Mouse (Mus musculus): ENCODE data around the gene Gphb5.

Gphb5 gene

GRCm38 (mm10) chr12:75412964-75413363 lies 3.6 kb downstream of the Gphb5 start:
- in situ Hi-C loops (cut with MboI; ENCODE audit: low pct_unique_long_range_greater_than_20kb in 1 of 2, low sequenced_read_pairs in 2 of 2, unreplicated experiment in 1 of 2): no loop called here

GRCm38 (mm10) chr12:75397077-75397476 lies 19.5 kb downstream of the Gphb5 start:
- in situ Hi-C loops (cut with MboI; ENCODE audit: low pct_unique_long_range_greater_than_20kb in 1 of 2, low sequenced_read_pairs in 2 of 2, unreplicated experiment in 1 of 2): loop anchor here in 1 of 2 experiments (25.0 kb wide), 1 partner anchor 1060 kb away; no protein-coding TSS in a partner anchor

- in situ Hi-C loops (cut with MboI; ENCODE audit: low pct_unique_long_range_greater_than_20kb in 1 of 2, low sequenced_read_pairs in 2 of 2, unreplicated experiment in 1 of 2): loop anchor here in 1 of 2 experiments (25.0 kb wide), 1 partner anchor 1059 kb away; no protein-coding TSS in a partner anchor
These were observed 20.0 kb downstream of the Gphb5 start for GRCm38 (mm10) chr12:75396616-75397015.

- in situ Hi-C loops (cut with MboI; ENCODE audit: low pct_unique_long_range_greater_than_20kb in 1 of 2, low sequenced_read_pairs in 2 of 2, unreplicated experiment in 1 of 2): loop anchor here in 1 of 2 experiments (25.0 kb wide), 1 partner anchor 1057 kb away; no protein-coding TSS in a partner anchor
These were observed 22.4 kb downstream of the Gphb5 start for GRCm38 (mm10) chr12:75394011-75394773.

- in situ Hi-C loops (cut with MboI; ENCODE audit: low pct_unique_long_range_greater_than_20kb in 1 of 2, low sequenced_read_pairs in 2 of 2, unreplicated experiment in 1 of 2): loop anchor here in 1 of 2 experiments (25.0 kb wide), 1 partner anchor 1054 kb away; no protein-coding TSS in a partner anchor
These were observed 25.1 kb downstream of the Gphb5 start for GRCm38 (mm10) chr12:75391526-75391925.

- in situ Hi-C loops (cut with MboI; ENCODE audit: low pct_unique_long_range_greater_than_20kb in 1 of 2, low sequenced_read_pairs in 2 of 2, unreplicated experiment in 1 of 2): loop anchor here in 1 of 2 experiments (25.0 kb wide), 1 partner anchor 1052 kb away; no protein-coding TSS in a partner anchor
These were observed 27.1 kb downstream of the Gphb5 start for GRCm38 (mm10) chr12:75389308-75390135.

- in situ Hi-C loops (cut with MboI; ENCODE audit: low pct_unique_long_range_greater_than_20kb in 1 of 2, low sequenced_read_pairs in 2 of 2, unreplicated experiment in 1 of 2): loop anchor here in 1 of 2 experiments (25.0 kb wide), 1 partner anchor 1051 kb away; no protein-coding TSS in a partner anchor
These were observed 28.1 kb downstream of the Gphb5 start for GRCm38 (mm10) chr12:75388521-75388920.

GRCm38 (mm10) chr12:75387846-75388245 lies 28.7 kb downstream of the Gphb5 start:
- in situ Hi-C loops (cut with MboI; ENCODE audit: low pct_unique_long_range_greater_than_20kb in 1 of 2, low sequenced_read_pairs in 2 of 2, unreplicated experiment in 1 of 2): loop anchor here in 1 of 2 experiments (25.0 kb wide), 1 partner anchor 1051 kb away; no protein-coding TSS in a partner anchor

- in situ Hi-C loops (cut with MboI; ENCODE audit: low pct_unique_long_range_greater_than_20kb in 1 of 2, low sequenced_read_pairs in 2 of 2, unreplicated experiment in 1 of 2): loop anchor here in 1 of 2 experiments (25.0 kb wide), 1 partner anchor 1050 kb away; no protein-coding TSS in a partner anchor
These were observed 29.4 kb downstream of the Gphb5 start for GRCm38 (mm10) chr12:75387156-75387555.

GRCm38 (mm10) chr12:75386731-75387130 lies 29.9 kb downstream of the Gphb5 start:
- in situ Hi-C loops (cut with MboI; ENCODE audit: low pct_unique_long_range_greater_than_20kb in 1 of 2, low sequenced_read_pairs in 2 of 2, unreplicated experiment in 1 of 2): loop anchor here in 1 of 2 experiments (25.0 kb wide), 1 partner anchor 1049 kb away; no protein-coding TSS in a partner anchor

GRCm38 (mm10) chr12:75376126-75376525 lies 40.5 kb downstream of the Gphb5 start:
- in situ Hi-C loops (cut with MboI; ENCODE audit: low pct_unique_long_range_greater_than_20kb in 1 of 2, low sequenced_read_pairs in 2 of 2, unreplicated experiment in 1 of 2): loop anchor here in 1 of 2 experiments (25.0 kb wide), 1 partner anchor 1039 kb away; no protein-coding TSS in a partner anchor

GRCm38 (mm10) chr12:75375060-75375459 lies 41.5 kb downstream of the Gphb5 start:
- in situ Hi-C loops (cut with MboI; ENCODE audit: low pct_unique_long_range_greater_than_20kb in 1 of 2, low sequenced_read_pairs in 2 of 2, unreplicated experiment in 1 of 2): loop anchor here in 1 of 2 experiments (25.0 kb wide), 1 partner anchor 1038 kb away; no protein-coding TSS in a partner anchor

- in situ Hi-C loops (cut with MboI; ENCODE audit: low pct_unique_long_range_greater_than_20kb in 1 of 2, low sequenced_read_pairs in 2 of 2, unreplicated experiment in 1 of 2): no loop called here
These were observed 42.1 kb downstream of the Gphb5 start for GRCm38 (mm10) chr12:75374437-75374836.

GRCm38 (mm10) chr12:75369418-75369851 lies 47.1 kb downstream of the Gphb5 start:
- in situ Hi-C loops (cut with MboI; ENCODE audit: low pct_unique_long_range_greater_than_20kb in 1 of 2, low sequenced_read_pairs in 2 of 2, unreplicated experiment in 1 of 2): no loop called here

- in situ Hi-C loops (cut with MboI; ENCODE audit: low pct_unique_long_range_greater_than_20kb in 1 of 2, low sequenced_read_pairs in 2 of 2, unreplicated experiment in 1 of 2): no loop called here
These were observed 48.1 kb downstream of the Gphb5 start for GRCm38 (mm10) chr12:75368527-75368926.

- in situ Hi-C loops (cut with MboI; ENCODE audit: low pct_unique_long_range_greater_than_20kb in 1 of 2, low sequenced_read_pairs in 2 of 2, unreplicated experiment in 1 of 2): no loop called here
These were observed 49.2 kb downstream of the Gphb5 start for GRCm38 (mm10) chr12:75367371-75367770.

GRCm38 (mm10) chr12:75365621-75366124 lies 50.9 kb downstream of the Gphb5 start:
- in situ Hi-C loops (cut with MboI; ENCODE audit: low pct_unique_long_range_greater_than_20kb in 1 of 2, low sequenced_read_pairs in 2 of 2, unreplicated experiment in 1 of 2): no loop called here

- in situ Hi-C loops (cut with MboI; ENCODE audit: low pct_unique_long_range_greater_than_20kb in 1 of 2, low sequenced_read_pairs in 2 of 2, unreplicated experiment in 1 of 2): no loop called here
These were observed 52.2 kb downstream of the Gphb5 start for GRCm38 (mm10) chr12:75364416-75364815.

Data from mouse embryonic stem cell (cell line).